Mouse (Mus musculus): Measurements from ENCODE around the gene Arhgef16. TPM values are rescaled to one million over a fixed set of nuclear protein-coding genes. Genes with fewer than 3 reads are reported as not detected.

The Arhgef16 gene
- total RNA-seq, 2 experiments from 2014 or later, result 0.05 to 0.10 TPM

GRCm38 (mm10) chr4:154297761-154298160, 3.7 kb downstream of the Arhgef16 start:
- no peak for DNase-seq
- intact Hi-C loops (cut with DNase I), result no loop called here

GRCm38 (mm10) chr4:154294262-154294731, 7.2 kb downstream of the Arhgef16 start:
- DNase-seq, result no peak
- intact Hi-C loops (cut with DNase I), result no loop called here

- intact Hi-C loops (cut with DNase I), result no loop called here
- DNase-seq, result no peak
These were observed 7.7 kb downstream of the Arhgef16 start for GRCm38 (mm10) chr4:154293735-154294201.

- intact Hi-C loops (cut with DNase I), result no loop called here
These were observed 17.8 kb downstream of the Arhgef16 start for GRCm38 (mm10) chr4:154283671-154284070.

GRCm38 (mm10) chr4:154279481-154279880, 22.0 kb downstream of the Arhgef16 start:
- intact Hi-C loops (cut with DNase I), result no loop called here
- DNase-seq, result no peak

More at GRCm38 (mm10) chr4:154283671-154284070, 17.8 kb downstream of the Arhgef16 start:
- no peak for DNase-seq

- intact Hi-C loops (cut with DNase I), result loop anchor here (2.0 kb wide), 2 partner anchors 64 to 108 kb away; no protein-coding TSS in a partner anchor
- DNase-seq, result peak in 1 of 2 experiments; percentile 27
These were observed 28.5 kb downstream of the Arhgef16 start for GRCm38 (mm10) chr4:154273000-154273399.

- intact Hi-C loops (cut with DNase I), result no loop called here
- DNase-seq, result no peak
These were observed 32.0 kb downstream of the Arhgef16 start for GRCm38 (mm10) chr4:154269520-154269919.

GRCm38 (mm10) chr4:154267511-154267910, 34.0 kb downstream of the Arhgef16 start:
- no peak for DNase-seq
- intact Hi-C loops (cut with DNase I), result no loop called here

GRCm38 (mm10) chr4:154262071-154262470, 39.4 kb downstream of the Arhgef16 start:
- DNase-seq, result no peak
- intact Hi-C loops (cut with DNase I), result no loop called here

GRCm38 (mm10) chr4:154260755-154261154, 40.7 kb downstream of the Arhgef16 start:
- DNase-seq, result no peak
- intact Hi-C loops (cut with DNase I), result no loop called here

GRCm38 (mm10) chr4:154252537-154253255, 48.8 kb downstream of the Arhgef16 start:
- intact Hi-C loops (cut with DNase I), result no loop called here
- no peak for DNase-seq

- intact Hi-C loops (cut with DNase I), result no loop called here
These were observed 52.2 kb downstream of the Arhgef16 start for GRCm38 (mm10) chr4:154249316-154249715.

GRCm38 (mm10) chr4:154248092-154248805, 53.2 kb downstream of the Arhgef16 start:
- intact Hi-C loops (cut with DNase I), result no loop called here
- DNase-seq, result no peak

More at GRCm38 (mm10) chr4:154249316-154249715, 52.2 kb downstream of the Arhgef16 start:
- DNase-seq, result no peak

GRCm38 (mm10) chr4:154247207-154248091, 54.0 kb downstream of the Arhgef16 start:
- DNase-seq, result no peak
- intact Hi-C loops (cut with DNase I), result no loop called here

GRCm38 (mm10) chr4:154246115-154247040, 55.1 kb downstream of the Arhgef16 start:
- peak; percentile 71 to 73 for DNase-seq
- intact Hi-C loops (cut with DNase I), result no loop called here

- no peak for DNase-seq
- intact Hi-C loops (cut with DNase I), result no loop called here
These were observed 56.1 kb downstream of the Arhgef16 start for GRCm38 (mm10) chr4:154245342-154245741.

GRCm38 (mm10) chr4:154240608-154241007, 60.9 kb downstream of the Arhgef16 start:
- DNase-seq, result no peak
- intact Hi-C loops (cut with DNase I), result no loop called here

- intact Hi-C loops (cut with DNase I), result no loop called here
- DNase-seq, result no peak
These were observed 62.3 kb downstream of the Arhgef16 start for GRCm38 (mm10) chr4:154239199-154239598.

GRCm38 (mm10) chr4:154237306-154237705, 64.2 kb downstream of the Arhgef16 start:
- no peak for DNase-seq
- intact Hi-C loops (cut with DNase I), result no loop called here
